Mouse (Mus musculus): ENCODE results near the gene Ubxn11.

Ubxn11 gene

DNA sequence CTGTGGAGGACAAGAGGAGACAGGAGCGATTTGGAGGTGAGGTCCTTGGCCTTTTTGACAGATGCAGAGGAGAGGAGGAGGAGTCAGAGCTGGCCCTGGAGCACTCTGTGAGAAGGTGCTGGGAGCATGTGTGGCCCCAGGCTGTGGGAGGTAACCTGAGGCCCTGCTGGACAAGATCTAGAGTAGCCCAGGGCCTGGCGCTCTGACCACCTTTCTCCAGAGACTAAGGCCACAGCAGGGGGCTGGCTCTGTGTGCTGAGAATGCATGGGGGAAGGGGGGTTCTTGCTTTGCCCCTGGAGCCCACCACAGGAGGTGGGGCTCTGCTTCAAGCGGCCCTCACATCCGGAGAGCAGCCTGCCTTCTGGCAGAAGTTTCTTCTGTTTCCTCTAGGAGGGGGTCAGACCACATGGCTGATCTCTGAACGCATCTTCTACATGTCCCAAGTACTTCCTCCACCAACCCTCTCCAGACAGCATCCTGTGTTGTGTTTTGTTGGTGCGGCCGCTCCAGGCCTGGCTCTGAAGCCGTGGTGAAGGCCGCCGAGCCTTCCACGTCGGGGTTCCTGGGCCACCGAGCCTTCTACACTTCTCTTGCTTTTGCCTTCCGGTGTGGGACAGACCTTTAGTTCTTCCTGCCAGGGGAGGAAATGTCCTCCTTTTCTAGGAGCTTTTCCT lies 15.9 kb downstream of the Ubxn11 start:
- DNase-seq (ENCODE audit: low spot score in 2 of 2) = no peak

DNA sequence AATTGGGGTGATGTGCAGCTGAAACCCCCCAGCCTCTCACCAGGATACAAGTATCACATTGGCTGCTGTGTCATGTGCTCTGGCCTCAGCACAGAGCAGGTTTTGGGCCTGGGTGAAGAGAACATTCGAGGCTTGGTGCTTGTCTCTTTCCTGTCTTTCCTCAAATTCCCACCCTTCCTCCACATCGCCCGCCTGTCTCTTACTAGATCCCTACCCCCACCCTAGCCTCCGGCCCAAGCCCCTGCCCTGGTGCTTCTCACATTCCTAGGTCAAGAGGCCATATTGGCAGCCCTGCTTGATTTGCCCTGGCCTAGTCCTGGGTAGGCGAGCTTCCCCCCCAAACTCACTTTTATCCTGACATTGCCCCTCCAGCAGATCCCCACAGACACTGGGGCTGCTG lies 16.7 kb downstream of the Ubxn11 start:
- no peak for DNase-seq (ENCODE audit: low spot score in 2 of 2)

DNA sequence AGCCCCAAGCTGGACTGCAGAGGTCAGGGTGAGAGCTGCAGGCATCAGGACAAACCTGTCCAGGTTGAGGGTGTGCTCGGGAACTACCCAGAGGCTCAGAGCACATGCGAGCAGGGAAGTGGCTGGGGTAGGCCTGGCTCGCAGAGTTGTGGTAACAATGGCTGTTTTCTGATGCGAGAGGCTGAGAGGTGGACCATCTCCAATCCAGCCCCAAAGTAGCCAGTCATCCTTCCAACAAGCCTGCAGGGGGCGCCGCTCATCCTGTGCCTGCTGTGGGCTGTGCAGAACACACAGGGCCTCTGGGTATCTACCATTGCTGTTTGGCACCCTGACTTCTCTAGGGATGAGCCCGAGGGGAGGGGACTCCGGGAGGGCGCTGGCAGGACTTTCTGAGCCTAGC lies 17.3 kb downstream of the Ubxn11 start:
- DNase-seq (ENCODE audit: low spot score in 2 of 2) = no peak

DNA sequence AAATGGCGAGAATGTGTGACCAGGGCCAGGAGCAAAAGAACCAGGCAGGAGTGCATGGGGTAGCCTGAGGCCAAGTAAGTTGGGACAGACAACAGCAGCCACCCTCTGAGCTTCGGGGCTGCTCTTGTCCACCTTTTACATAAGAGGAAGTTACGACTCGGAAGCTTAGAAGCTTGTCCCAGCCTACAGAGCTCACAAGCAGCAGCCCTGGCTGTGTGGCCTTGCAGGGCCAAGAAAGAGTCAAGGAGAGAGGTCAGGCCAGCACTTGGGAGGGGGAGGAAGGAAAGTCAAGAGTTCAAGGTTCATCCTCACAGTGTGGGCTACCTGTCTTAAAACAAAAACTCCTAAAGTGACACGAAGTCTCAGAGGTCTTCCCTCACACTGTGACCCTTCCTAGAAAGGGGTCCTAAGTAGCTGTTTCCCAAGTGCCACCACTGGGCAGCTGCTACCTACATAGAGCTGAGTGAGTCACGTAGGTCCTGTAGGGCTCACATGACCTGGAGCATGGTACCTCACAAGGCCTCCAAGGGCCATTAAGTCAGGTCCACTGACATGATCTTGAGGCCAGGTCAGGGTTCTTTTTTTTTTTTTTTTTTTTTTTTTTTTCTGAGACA lies 17.9 kb downstream of the Ubxn11 start:
- no peak for DNase-seq (ENCODE audit: low spot score in 2 of 2)

DNA sequence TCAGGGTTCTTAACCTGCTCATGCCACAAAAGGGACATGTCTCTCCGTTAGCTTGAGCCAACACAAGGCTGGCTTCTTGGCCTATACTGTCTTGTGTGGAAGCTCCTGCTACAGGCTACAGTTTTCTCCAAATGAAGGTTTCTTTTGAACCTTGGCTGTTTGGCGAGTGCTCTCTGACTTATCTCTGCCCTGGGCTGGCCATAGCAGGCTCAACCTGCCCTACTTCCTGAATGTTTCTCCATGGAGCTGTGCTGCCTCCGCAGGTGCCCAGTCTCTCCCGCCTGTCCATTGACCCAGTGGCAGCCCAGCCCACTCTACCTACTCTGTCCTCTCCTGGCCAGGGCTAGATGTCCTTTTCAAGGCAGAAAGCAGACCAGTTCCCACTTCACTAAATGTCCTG lies 18.5 kb downstream of the Ubxn11 start:
- no peak for DNase-seq (ENCODE audit: low spot score in 2 of 2)

DNA sequence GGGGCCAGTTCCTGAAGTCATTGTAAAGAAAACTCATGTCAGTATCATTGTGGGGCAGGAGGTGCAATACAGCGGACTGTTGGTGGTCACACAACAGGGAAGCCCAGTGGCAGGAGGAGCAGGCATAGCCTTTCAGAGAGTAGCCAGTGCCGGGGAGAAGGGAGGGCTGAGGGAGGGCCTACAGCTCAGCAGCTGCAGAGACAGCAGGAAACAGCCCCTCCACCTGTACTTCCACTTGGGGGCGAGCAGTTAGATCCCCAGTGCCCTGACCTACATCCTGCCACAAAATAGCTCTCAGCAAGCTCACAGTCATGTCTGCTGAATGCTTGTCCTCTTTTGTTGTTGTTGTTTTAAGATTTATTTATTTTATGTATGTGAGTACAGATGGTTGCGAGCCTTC lies 19.2 kb downstream of the Ubxn11 start:
- DNase-seq (ENCODE audit: low spot score in 2 of 2) = no peak

DNA sequence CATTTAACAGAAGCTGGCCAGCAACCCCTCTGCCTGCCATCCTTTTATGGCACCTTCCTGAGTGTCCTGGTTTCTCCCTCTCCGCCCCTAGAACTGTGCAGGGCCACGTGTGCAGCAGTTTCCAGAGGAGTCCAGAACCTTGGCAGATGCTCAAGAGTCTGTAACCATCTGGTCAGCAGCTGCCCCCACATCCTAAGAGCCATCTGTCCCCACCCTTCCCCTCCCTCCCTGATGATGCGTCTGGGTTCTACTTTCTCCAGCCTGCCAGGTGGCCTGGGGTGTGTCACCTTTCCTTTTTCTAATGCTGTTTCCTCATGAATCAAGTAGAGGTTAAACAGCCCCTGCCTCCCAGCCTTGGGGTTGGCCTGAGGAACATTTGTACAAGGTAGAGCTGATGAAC lies 19.9 kb downstream of the Ubxn11 start:
- DNase-seq (ENCODE audit: low spot score in 2 of 2) = no peak

DNA sequence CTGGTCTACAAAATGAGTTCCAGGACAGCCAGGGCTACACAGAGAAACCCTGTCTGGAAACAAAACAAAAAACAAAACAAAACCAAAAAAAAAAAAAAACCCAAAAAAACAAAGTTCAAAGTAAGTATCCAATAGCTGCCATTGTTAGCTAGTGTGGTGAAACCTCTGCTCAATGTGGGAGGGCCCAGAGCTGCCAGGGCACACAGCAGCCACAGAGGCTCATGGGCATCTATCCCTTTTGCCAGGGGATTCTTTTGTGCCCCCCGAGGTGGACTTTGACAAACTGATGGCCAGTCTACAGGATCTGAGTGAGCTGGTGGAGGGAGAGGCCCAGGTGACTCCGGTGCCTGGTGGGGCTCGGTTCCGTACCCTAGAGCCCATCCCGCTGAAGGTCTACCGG lies 20.8 kb downstream of the Ubxn11 start:
- no peak for DNase-seq (ENCODE audit: low spot score in 2 of 2)

DNA sequence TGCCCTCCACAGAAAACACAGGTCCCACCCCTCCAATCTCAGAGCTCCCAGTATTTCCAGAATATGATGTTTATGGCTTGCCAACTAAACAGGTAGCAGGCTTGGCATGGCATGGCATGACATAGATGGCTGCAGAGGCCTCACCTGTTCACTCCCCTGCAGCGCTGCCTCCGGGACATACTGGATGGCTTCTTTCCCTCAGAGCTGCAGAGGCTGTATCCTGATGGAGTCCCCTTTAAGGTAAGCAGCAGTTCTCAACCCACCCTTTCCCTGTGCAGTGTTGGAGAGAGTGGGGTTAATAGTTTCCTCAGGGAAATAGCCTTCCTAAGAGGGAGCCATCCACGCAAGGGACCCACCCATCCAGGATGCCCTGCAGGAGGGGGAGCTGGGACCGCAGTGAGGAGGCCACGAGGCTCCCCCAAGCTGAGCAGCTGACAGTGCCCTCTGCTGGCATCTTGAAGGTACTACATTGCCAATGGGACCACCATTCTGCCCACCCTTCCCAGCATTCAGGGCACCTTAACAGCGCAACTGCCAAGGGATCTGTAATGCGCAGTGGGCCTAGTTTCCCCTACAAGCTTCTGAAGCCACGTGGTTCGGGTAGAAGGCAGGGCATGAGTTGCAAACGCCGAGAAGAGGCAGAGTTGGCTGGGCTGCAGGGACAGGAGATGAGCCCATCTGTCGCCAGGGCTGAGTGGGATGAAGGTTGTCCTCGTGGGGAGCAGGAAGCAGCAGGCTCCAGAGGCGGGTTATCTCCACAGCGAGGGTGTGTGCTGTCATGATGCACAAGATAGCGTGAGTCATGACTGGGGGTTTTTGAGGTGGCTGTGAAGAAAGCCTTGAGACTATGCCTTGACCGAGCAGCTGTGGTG lies 21.5 kb downstream of the Ubxn11 start:
- DNase-seq (ENCODE audit: low spot score in 2 of 2) = no peak

DNA sequence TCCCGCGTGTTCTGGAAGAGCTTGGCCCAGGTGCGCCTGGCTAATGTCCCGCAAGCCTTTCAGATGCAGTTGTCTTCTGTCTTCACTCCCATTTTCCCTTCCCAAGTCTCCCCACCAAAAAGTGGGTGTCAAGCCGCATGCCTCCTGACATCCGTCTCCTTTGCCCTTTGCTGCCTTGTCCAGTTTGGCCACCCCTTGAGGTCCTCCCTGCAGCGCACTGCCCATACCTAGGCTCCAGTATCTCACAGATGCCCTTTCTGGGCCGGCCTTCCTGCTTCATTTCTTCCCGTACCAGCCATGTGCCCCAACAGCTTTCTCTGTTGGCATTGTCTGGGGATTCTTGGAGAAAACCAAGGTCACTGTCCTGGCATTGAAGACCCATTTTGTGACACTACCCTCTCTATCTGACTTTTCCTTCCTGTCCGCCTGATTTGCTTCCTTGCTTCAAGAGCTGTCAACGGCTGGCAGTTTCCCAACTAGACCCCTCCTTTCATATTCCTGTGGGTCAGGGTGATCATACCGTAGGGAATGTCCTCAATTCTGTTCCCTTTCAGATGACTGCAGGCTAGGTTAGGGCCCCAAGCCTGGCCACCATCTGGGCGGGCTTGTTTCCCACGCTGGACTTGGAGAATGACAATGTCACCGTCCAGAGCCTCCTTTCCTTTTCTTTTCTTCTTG lies 23.2 kb downstream of the Ubxn11 start:
- DNase-seq (ENCODE audit: low spot score in 2 of 2) = no peak

DNA sequence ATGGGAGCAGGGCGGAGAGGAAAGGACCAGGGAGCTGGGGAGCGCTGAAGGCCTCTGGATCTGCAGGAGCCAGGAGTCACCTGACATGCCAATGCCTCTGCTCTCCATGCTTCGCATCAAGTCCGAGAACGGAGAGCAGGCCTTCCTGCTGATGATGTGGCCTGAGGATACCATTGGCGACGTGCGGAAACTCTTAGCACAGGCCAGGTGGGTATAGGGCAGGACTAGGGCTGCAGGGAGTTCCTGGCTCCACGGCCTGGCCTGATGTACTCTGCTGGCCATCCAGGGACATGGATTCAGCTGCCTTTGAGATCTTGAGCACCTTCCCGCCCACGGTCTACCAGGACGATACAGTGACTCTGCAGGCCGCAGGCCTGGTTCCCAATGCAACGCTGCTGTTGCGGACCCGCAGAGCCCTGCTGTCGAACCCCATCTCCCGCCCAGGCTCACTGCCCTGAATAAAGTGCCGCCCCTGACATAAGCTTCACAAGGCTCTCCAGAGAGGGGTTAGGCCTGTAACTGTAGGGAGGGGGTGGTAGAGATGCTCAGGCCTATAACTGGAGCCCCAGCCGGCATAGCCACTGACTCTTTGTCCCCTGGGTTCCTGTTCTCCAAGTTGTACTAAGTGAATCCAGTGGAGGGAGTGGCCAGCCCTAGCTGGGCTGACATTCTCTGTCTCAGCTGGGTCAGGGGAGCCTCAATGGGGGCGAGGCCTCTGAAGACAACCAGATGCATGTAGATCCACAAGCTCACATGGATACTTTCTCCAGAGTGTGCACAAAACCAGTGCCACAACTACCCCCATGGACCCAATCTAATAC lies 24.1 kb downstream of the Ubxn11 start:
- DNase-seq (ENCODE audit: low spot score in 2 of 2) = no peak

DNA sequence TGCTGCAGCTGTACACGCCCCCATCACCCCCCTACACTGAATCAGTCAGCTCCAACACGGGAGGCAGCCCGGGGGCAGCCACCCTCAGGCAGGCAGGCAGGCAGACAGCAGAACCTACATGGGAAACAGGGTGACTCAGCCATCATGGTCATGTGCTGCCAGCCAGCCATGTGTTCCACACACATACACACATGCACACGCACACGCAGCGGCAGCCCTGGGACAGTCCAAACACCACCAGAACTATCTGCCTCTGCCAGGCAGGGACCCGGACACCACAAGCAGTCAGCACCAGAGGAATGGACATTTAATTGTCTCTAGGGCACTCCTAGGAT lies 24.7 kb downstream of the Ubxn11 start:
- DNase-seq (ENCODE audit: low spot score in 2 of 2) = no peak

DNA sequence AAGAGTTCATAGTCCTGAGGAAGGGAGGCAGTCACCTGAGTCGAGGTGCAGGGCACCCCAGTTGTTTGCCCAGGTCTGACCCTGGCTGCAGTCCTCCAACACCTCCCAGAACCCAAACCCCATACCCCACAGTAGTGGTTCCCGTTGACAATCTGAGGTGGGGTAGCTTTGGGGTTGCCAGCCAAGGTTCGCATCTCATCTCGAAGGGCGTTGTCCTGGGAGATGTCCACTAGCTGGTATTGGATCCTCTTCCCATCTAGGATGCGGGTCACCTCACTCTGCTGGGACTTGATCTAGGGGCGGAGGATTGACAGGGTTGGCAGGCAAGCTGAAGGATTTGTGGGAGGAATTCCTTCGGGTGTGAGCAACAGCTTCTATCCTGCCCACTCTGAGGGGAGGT lies 25.4 kb downstream of the Ubxn11 start:
- DNase-seq (ENCODE audit: low spot score in 2 of 2) = no peak

DNA sequence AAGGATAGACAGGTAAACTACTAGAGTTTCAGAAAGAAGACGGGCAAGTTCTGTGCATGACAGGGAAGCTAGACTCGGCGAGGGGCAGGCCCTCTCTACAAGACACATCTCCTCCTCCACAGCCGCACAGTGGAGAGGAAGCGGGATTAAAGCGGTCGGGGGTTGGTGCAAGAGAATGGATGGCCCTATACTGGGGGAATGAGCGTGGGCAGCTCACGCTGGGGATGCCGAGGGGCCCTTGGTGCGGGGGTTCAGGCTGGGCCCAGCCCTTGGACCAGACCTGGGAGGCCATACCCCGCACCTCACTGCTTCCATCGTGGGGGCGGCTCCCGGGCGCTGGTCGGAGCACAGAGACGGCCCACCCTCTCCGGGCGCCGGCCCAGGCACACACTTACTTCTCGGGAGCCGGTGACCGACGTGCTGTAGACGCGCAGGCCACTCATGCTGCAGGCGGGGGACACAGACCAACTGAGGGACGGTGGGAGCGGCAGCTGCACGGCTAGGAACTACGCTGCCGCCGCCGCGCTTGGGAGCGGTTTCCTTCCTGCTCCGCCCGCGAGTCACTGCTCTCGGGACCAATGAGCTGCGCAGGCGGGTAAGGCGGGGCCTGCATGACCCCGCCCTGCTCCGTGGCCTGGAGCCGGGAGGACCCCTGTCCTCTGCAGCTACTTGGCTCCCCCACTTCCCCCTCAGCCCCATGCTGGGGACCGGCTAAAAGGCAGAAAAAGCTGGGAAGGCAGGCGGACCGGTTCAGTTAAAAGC lies 26.0 kb downstream of the Ubxn11 start, which contains the start of gene Sh3bgrl3:
TSS of gene Sh3bgrl3 (minus strand) at position 569 of the 762 bp plus-strand sequence.
- DNase-seq (ENCODE audit: low spot score in 2 of 2) = peak; percentile 79 to 87

DNA sequence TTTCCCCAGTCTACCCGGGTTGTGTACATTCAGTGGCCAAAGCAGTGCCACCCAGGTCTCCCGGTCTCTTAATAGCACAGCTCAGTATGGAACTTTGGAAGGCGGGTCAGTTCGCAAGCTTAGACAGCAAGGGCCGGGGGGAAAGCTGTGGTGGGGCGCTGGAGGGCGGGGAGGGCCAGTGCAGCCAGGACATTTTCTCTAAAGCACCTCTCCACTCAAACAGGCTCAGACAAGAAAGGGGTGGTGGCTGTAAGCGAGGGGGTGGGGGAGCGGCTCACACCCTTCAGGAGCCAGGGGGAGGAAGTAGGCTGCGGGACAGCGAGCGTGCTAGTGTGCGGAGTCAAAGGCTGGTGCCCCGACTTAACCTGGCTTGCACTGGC lies 26.6 kb downstream of the Ubxn11 start:
- peak in 1 of 2 experiments; percentile 57 for DNase-seq (ENCODE audit: low spot score in 2 of 2)

DNA sequence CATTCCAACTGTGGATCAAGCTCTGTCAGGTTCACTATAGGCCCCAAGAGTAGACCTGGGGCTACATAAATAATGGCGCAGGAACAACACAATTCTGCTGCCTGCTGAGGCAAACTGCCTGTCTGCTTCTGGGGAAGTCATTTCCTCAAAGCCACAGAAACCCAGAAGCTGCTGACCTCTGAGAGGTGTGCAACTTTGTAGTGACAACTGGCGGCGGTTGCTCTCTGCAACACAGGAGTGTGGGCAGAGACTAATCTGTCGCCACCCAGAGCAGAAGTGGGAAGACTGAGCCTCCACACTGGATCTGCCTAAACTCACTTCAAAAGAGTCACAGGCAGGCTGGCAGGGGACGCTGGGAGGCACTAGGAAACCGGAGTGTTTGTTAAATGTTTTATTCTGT lies 27.1 kb downstream of the Ubxn11 start:
- no peak for DNase-seq (ENCODE audit: low spot score in 2 of 2)

DNA sequence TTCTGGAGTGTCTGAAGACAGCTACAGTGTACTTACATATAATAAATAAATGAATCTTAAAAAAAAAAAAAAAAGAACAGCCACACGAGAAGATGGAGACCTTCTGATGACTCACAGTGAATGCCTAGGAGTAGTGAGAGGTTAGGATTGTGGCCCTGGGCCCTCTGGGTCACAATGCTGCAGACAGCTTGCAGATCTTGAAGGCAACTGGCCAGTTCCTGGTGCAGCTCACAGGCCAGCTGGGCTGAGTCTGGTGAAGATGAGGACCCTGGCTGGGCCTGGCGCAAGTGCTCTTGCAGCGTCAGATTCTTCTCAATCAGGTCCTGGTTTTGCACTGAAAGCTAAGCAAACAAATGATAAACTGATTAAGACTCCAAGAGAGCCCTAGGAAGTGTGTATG lies 29.7 kb downstream of the Ubxn11 start:
- DNase-seq (ENCODE audit: low spot score in 2 of 2) = no peak

DNA sequence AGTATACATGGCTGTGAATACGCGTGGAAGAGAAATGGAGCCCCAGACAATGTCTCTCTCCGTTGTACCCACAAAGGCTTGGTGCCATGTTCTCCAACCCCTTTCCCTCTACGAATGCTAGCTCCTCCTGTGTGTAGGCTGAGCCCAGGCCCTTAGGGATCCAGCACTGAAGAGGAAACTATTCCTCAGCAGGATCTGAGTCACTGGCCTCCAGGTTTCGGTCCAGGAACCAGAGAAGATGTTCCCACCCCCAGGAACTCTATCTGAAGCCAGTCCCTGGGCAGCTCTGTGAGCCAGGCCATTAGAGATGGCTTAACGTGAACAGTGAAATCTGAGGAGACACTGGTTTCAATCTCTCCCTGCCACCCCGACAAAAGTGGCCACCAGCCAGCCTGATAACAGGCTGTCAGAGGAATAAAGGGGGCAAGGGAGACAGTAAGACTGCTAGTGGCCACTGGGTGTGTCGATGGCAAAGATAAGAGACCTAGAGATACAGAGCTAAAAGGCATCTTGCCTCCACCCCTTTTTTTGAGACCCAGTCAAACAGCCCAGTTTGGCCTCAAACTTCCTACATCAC lies 30.2 kb downstream of the Ubxn11 start:
- DNase-seq (ENCODE audit: low spot score in 2 of 2) = no peak

DNA sequence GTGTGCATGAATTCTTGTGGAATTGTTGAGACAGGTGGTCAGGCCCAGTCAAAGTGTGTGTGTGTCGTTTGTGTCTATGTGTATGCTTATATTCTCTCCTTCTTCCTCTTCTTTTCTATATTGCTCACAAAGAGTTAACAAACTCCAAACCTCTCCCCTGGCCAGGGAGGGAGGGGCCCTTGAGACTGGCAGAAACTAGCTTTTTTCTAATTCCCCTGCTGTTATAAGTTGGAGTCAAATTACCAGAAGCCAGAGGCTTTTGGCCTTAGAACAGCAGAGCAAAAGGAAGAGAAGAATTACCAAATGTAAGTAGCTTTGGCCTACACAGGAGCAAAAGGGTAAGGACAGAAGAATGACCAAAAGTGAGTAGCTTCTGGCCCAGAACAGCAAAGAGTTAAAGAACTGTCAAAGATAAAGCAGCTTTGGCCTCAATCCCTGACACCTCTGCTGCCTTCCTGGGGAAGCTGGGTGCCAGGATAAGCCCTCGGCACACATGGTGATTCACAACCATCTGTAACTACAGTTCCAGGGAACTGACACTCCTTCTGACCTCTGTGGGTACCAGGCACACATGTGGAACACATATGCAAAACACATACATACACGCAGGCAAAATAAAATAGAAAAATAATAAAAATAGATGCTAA lies 34.0 kb downstream of the Ubxn11 start:
- no peak for DNase-seq (ENCODE audit: low spot score in 2 of 2)

DNA sequence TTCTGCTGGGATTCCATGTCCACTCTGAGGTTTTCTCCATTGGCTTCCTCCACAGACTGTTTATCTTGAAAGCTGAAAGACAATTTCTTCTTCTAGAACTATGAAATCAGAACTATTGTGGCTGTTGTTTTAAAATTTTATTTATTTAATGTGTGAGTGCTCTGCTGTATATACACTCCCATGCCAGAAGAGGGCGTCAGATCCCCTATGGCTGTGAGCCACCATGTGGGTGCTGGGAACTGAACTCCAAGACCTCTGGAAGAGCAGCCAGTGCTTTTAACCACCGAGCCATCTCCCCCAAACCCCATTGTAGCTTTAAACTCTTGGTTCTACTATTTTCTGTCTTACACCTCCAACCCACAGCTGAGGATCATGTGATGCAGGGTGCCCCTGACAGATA lies 36.5 kb downstream of the Ubxn11 start:
- DNase-seq (ENCODE audit: low spot score in 2 of 2) = no peak
